Mouse (Mus musculus): ENCODE data around the gene Slc30a7.

Gene Slc30a7

DNA sequence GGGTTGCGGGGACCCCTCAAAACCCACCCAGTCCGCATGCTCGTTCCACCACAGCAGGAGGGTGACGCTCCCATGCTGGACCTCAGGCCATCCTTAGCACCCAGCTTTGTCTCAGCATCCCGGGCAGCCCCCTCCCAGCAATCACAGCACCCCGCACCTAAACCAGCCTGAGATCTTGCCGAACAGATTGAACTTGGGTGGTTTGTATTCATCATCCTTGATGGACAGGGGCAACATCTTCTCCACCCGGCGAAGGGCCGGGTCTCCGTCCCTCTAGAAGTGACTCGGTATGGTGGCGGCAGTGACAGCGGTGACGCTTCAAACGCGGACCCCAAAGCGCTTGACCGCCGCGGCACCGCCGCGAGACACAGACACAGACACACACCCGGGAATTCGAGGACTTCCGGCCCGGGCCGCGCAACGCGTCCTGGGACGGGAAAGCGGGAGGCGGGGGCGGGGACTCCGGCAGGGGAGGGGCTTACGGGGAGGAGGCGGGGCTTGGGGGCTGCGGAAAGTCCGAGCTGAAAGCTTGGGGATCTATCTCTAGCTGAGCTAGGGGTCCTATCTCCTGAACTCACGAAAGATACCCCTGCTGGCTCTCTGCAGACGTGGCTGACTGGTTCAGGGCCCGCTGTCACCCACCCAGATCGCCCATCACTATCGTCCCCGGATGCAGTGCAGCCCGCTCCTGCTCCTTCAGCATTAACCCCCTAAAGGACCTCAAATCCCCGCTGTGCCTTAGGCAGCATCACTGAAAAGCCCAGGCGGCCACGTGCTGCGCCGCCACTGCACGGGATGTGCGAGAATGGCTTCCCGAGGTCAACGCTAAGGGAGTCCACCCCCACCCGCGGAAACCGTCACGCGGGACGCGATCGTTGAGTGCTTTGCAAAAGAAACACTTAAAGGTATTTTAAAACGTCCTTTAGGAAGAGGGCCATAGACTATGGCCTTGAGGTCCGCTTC lies at the start of gene Slc30a7, which contains the start of gene Extl2:
Slc30a7 (minus strand) TSS at position 429 of the 963 bp plus-strand sequence.
Extl2 (plus strand) TSS at position 485 of the 963 bp plus-strand sequence.
- DNase-seq: peak; percentile 86

DNA sequence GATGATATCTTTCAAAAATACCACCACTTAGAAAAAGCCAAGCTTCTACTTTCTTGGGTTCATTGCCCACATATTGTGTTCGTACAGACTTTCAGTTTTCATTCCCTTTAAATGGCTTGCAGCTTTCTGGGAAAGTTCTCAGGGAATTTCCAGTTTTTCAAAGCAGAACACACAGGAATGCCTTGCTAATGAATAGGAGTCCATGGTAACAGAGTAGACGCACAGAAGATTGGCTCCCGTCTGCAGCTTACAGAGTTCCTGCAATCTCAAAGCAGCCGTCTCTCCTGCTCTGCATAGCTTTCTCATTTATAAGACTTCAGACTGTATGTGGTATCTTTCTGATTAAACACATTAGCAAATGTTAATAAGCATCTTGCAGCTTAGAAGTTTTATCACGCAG lies 39.8 kb upstream of the Slc30a7 start:
- DNase-seq: no peak

DNA sequence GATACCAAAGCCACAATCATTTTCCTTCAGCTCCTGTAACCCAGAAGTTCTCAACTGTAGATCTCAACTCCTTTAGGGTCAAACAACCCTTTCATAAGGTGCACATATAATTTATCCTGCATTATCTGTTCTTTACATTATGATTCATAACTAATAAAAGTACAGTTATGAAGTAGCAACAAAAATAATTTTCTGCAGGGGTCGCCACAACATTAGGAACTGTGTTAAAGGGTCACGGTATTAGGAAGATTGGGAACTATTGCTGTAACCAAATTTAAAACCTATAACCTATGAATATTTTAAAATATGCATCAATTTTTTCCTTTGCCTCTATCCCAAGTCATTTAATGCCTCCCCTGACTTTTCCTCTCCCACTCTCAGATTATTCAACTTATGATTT lies 38.8 kb upstream of the Slc30a7 start:
- DNase-seq: no peak

DNA sequence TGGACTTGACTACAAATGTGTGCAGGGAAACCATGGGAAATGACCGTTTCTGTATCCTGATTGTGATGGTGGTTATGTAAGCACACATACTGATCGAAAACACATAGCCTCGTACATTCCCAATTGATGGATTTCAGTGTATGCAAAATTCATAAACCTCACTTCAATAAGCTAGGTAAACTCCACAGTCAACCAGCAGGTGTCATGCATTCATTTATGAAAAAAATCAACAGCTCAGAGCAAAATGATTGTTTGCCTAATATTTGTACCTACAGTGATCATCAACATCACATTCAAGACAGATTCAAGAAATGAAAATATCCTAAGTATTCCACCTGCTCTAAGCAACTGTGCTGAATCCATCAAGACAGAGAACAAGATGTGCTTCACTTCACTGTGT lies 33.6 kb upstream of the Slc30a7 start:
- DNase-seq: peak; percentile 37

DNA sequence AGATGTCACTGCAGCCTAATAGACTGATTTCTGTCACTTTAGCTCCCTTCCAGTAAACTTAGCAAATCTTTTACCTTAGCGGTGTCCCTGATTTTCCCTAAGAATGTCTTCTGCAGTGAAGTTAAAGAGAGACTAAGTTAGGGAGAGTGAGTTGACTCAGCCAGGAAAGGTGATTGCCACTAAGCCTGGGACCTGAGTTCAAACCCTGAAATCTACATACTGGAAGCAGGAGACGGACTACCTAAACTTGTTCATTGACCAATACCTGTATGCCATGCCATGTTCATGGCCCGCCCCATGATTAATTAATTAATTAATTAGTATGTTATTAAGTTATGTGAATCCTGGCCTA lies 26.6 kb upstream of the Slc30a7 start:
- DNase-seq: peak; percentile 52

DNA sequence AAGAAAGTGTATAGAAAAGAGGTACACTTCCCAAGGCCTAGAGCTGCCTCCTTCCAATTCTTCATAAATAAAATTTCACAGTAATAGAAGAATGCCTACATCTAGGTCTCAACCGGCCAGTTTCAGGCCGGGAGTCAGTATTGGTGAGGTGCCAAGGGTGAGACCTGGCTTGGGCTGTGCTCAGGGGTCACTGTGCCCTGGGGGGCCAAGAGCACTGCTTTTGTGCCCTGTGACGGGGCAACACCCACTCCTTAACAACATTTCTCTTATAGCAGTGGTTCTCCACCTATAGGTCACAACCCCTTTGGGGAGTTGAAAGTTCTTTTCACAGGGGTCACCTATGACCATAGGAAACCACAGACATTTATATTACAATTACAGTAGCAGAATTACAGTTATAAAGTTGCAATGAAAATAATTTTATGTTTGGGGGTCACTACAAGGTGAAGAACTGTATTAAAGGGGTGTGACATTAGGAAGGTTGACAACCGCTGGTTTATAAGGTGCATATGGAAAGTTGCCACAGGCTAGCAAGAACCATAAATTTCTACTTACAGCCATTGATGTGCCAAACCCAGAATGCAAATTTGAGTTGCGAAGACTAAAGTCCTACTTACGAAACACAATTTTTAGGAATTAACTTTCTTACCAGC lies 26.1 kb upstream of the Slc30a7 start:
- no peak for DNase-seq

DNA sequence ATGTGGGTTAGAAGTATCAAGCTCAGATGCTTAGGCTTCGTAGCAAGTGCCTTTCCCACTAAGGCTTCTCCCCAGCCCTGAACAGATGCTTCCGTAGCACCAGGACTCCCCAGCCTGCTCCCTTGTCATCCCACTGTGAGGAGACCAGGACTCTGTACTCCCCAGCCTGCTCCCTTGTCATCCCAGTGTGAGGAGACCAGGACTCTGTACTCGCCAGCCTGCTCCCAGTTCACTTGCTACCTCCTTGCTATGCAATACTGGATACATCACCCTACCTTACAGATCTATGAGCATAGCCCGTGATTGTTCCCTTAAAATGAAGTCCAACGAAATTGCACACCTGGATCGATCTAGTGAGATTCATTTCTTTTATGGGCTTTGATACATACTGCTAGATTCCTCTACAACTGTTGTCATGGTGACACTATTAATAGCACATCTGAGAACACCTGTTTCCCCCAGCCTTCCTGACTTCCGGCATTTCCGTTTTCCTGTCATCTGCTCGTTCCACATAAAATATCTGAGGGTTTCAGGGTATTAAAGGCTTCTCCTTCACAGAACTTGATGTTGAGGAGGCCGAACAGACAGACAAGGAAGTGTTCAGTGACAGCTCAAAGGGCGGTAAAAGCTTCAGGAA lies 23.1 kb upstream of the Slc30a7 start:
- no peak for DNase-seq

DNA sequence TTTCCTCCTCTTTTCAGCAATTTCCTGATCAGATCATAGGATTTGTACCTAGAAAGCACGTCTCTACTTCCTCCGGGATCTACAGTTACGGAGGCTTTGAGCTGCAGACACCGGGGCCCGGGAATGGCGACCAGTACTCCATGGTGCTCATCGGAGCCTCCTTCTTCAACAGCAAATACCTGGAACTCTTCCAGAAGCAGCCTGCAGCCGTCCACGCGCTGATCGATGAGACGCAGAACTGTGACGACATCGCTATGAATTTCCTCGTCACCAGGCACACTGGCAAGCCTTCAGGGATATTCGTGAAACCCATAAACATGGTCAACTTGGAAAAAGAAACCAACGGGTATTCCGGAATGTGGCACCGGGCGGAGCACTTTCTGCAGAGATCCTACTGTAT lies 19.8 kb upstream of the Slc30a7 start:
- DNase-seq: no peak

DNA sequence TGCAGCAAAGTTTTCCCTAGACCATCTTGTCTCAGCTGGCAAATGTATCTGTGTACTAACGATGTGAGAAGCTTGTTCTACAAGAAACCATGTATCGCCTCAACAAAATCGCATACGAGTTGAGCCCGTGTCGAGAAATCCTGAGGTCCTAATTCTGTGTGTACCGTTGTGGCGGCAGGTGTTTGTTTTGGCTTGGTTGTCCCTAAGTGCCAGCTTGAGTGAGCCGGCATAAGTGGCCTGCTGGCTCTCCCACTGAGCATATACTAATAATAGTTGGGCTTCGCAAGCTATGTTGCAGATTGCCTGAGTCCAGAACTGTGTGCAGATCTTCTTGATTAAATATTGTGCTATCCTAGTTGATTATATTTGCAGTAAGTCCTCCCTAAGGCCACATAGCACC lies 18.5 kb upstream of the Slc30a7 start:
- DNase-seq: peak; percentile 61

DNA sequence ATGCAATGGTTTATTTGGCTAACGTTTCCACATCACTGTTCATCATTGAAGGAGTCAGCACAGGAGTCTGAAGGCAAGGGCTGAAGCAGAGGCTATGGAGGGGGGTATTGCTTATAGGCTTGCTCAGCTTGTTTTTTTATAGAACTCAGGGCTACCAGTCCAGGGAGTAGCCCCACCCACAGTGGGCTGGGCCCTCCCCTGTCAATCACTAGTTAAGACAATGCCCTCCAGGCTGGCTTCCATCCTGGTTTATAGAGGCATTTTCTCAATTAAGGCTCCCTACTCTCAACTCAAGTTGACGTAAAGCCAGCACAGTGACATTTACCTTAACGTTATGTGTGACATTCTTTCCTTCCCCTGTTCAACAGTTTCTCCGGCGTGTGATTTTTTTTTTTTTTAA lies 17.5 kb upstream of the Slc30a7 start:
- peak; percentile 13 for DNase-seq

DNA sequence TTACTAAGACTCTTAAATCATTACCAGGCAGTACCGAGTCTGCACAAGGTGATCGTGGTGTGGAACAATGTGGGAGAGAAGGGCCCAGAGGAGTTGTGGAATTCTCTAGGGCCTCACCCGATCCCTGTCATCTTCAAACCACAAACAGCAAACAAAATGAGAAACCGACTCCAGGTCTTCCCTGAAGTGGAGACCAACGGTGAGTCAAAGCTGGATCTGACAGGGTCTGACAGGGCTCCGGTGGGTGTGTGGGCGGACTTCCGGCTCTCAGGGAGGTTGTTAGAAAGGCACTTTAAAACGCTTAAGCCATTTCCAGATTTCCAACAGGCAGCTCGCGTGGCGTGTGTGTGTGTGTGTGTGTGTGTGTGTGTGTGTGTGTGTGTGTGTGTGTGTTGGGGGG lies 17.0 kb upstream of the Slc30a7 start:
- DNase-seq: no peak

DNA sequence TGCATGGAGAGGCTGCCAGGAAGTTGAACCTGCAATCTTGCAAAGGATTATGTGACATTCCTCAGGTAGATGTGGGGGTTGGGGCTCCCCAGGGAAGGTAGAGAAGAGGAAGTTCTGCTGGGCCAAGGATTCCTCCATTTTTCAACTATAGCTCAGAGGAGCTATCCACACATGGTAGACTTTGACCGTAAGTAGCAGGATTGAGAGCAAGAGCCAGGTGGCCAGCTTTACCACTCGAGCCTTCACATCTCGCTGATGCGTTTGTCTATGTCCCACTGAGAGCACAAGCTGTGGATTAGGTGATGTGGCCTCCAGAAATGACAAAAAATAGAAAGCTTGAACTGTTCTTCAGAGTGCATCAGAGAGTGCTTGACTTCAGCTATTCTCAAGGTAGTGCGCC lies 11.9 kb upstream of the Slc30a7 start:
- no peak for DNase-seq

DNA sequence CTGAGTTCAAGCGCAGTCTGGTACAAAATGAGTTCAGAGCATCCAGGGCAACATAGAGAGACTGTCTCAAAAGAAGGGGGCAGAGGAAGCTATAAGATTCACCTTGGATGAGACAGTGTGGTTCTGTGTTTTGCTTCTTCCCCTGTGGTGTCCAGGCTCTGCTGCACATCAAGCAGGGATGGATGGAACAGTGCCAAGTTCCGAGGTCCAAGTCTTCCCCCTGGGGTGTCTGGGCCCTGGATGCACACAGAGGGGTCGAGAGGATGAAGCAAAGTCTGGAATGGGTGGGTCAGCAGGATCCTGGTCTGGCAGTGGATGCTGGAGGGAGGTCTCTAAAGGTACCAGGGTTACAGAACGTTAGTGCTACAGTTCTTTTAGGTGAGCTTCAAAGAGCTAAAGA lies 11.4 kb upstream of the Slc30a7 start:
- DNase-seq: no peak

DNA sequence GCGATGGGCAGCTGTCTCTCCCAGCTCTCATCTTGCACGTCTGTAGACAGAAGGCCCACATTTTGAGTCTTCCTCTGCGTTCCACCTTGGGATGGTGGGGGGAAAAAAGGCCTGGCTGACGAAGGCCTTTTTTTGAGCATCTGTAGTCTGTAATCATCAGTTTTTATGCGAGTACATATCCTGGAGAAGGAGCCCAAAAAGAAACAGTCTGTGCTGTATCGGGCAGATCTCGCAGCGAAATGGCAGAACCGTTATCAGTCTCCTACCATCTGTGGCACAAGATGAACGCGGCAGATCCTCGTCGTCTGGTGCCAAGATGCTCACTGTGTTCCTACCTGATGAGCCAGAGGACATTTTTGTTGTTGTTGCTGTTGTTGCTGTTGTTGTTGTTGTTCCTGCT lies 8.9 kb upstream of the Slc30a7 start:
- DNase-seq: no peak

DNA sequence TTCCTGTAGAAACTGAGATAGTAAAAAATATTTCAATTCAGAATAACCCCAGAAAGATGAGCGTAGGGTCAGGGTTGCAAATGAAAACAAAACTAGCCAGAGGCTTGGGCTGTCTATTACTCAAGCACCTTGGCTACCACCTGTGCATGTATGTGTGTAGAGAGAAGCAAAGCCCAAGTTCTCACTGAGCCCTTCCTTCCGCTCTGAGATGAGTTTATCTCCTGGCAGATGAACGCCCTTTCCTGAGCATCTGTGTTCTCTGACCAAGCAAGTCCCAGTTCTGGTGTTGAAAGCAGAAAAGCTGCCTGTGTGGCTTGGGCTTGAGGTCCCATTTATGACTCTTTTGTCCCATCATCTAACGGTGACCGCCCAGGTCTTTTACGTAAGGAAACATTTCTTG lies 7.7 kb upstream of the Slc30a7 start:
- no peak for DNase-seq

DNA sequence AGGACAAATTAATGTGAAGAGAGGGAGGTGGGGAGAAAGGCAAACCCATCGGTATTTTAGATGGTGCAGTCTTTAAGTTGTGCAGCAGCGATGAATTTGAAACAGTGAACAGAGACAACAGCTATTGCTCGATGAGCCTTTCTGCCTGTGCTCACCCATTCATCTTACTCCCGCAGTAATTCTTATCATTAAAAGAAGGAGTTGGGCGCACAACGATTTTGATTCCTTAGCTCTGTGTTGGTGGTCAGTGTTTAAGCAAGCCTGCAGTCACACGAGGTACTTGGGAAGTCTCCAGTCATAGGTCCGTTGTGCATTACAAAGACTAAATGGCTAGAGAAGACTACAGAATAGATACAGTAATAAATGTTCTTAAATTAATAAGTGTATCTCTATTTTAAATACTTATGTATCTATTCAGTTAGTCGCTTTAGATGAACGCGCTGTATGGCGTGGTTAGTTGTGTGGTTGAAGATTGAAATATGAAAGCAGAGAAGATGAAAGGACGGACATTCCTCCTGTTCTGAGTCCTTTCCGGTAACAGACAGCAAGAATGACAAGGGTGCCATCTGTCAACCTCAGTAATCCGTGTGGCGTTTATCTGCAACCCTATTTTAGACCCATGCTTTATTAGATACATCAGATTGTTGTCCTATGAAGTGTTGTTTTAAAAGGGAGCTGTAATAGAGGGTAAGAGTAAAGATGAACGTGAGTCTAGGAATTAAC lies 2.6 kb upstream of the Slc30a7 start:
- DNase-seq: no peak

DNA sequence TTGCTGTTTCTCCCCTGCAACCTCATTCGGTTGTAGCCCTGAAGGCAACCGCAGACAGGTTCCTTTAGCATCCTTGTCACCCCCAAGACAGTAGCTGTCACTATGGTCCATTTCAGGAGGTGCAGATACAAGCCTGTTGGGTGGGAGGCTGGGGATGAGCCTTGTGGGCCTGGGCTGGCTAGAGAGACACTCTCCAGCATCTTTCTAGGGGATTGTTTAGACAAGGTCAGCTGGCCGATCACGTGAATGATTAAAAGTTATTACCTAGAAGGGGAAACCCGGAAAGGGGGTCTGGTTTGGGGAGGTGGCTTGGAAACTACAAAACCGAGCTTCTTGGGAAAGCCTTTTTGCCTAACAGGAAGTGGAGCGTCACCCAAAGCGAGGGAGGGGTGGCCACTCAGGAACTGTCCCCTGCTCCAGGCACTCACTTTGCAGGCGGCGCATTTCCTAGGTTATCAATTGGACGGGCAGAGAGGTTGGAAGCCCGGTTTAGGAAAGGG lies 785 bp upstream of the Slc30a7 start:
- DNase-seq: peak; percentile 83

DNA sequence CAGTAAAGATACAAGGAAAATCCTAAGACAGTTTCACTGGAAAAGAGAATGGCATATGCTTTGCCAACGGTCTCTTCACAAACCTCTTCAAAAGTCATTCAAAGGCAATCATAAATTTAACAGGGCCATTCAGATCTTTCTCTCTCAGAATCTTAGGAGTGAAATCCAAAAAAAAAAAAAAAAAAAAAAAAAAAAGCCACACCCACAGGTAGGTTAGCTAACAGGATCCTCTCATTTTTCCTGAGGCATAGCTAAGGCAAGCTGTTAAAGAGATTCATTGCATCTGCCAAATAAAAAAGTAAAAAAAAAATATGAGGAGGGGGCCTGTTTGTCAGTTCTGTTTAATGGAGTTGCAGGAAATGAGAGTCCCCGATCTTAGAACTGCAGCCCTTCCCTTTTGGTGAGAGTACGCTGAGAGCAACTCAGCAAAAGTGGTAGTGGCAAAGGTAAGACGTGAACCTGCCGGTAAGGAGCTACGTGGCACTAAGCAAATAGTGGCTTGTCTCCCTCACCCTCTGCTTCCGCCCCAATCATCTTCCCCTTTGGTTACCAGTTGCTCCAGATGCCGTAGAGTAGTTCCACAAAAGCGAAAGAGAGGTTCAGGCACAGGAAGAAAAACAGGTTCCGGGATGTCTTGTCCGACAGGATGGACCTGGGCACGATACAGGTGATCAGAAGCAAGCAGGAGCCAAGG lies 775 bp downstream of the Slc30a7 start:
- peak; percentile 53 for DNase-seq

DNA sequence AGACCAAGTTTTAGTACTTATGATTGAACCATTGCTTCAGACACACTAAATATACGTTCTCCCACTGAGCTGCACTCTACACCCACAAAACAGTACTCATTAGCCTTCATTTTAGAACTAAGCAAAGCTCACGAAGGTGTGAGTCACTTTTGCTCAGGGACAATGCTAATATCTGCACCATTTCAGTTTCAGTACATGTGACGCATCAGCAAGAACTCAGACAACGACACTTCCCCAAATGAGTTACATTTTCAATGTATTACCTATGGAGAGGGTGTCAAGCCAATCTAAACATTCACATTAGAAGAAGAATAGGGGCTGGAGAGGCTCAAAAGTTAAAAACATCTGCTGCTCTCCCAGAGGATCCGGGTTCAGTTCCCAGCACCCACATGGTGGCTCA lies 10.3 kb downstream of the Slc30a7 start:
- DNase-seq: no peak

DNA sequence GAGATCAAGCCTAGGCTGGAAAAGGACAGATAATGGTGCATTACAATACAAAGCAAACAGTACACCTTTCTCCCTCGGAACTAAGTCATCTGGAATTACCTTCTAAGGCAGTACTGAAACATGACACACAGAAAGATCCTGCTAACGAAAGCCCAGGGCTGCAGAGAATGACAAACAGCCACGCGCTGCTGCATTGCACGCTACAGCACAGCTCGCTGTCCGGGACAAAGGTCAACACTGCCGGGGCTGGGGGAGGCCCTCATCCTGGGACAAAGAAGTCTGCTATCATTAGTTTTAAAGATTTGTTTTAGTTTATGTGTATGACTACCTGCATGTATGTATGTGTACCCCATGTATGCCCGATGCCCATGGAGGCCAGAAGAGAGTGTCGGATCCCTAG lies 14.2 kb downstream of the Slc30a7 start:
- no peak for DNase-seq

DNA sequence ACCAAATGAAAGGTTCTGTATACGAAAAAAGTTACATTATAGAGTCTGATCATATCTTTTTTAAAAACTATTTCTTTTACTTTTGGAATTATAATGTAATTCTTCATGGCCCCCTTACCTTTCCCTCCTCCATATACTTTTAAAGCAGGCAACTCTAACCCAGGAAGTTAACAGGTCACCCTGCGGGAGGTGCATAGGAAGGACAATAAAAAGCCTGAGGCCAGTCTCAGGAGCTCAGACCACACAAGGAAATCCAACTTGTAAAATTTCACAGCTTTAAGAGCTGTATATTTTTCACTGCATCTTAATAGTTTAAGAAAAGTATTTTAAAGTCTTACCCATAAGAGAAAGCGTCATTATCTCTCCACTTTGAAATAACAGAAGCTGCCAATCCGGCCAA lies 14.6 kb downstream of the Slc30a7 start:
- no peak for DNase-seq

DNA sequence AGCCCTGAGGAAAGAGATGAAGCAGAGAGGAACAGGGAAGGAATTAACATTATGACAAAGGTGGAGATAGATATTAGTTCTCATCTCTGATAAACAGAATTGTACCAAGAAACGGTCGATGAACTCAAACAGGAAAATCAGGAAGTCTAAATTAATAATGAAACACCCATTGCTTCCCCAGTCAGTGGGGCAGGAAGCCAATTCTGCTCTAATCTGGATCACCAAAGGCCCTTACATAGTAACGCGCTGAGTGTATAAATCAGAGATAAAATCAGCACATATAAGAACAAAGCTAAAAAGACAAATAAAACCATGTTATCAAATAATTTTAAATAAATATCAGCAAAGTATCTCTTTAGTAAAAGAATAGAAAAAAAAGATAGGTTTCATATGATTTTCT lies 15.1 kb downstream of the Slc30a7 start:
- DNase-seq: peak; percentile 52
